Mouse (Mus musculus): ENCODE measurements at regions not wholly inside any gene's neighbourhood (a gene's known extent, or its start where the extent isn't known, plus 50 kb on each side); places are given as distances from the start of the nearest gene placed in this dataset.

- Histone ChIP-seq H3K4me3 (replicated peaks) (no peak overlapping the region), H3K4me1 (peaks cover 3% of the 10 kb centered on the region; the same call in 1 of the 2 replicates), H3K4me2 (no peak overlapping the region), H3K9me3 (replicated peaks) (no peaks in the 10 kb centered on the region), H3K9ac (no peak overlapping the region), H3K27ac (no peak overlapping the region), H3K27me3 (no peaks in the 10 kb centered on the region), H3K36me3 (no peaks in the 10 kb centered on the region)
- 85% methylated on average over 6 of the region's 6 CpGs for WGBS
- no peak for ATAC-seq (replicated peaks; ENCODE audit: low FRiP score)
These were observed 630.9 kb upstream of the Pkn2 start for GRCm38 (mm10) chr3:143512517-143513249.

- no peak for ATAC-seq (replicated peaks; ENCODE audit: low FRiP score)
- H3K27ac ChIP-seq, result 0 out of 2 replicates have a peak overlapping the region, but pooled peaks have one; percentile 13
- WGBS, result 63% methylated on average over 5 of the region's 5 CpGs
These were observed 627.7 kb upstream of the Pkn2 start for GRCm38 (mm10) chr3:143509531-143509930.

GRCm38 (mm10) chr3:143508280-143508679, 626.5 kb upstream of the Pkn2 start:
- peaks cover 3% of the 10 kb centered on the region; the same call in 1 of the 2 replicates for H3K4me1 ChIP-seq
- H3K4me2 ChIP-seq, result no peak overlapping the region
- no peaks in the 10 kb centered on the region for H3K36me3 ChIP-seq
- ATAC-seq (replicated peaks; ENCODE audit: low FRiP score), result no peak
- 62% methylated on average over 1 of the region's 1 CpGs for WGBS
- H3K9me3 ChIP-seq (replicated peaks), result no peaks in the 10 kb centered on the region
- H3K9ac ChIP-seq, result no peak overlapping the region
- no peak overlapping the region for H3K4me3 ChIP-seq (replicated peaks)
- no peak overlapping the region for H3K27ac ChIP-seq
- no peaks in the 10 kb centered on the region for H3K27me3 ChIP-seq

More at GRCm38 (mm10) chr3:143509531-143509930, 627.7 kb upstream of the Pkn2 start:
- H3K4me1 ChIP-seq, result peaks cover 3% of the 10 kb centered on the region; the same call in 1 of the 2 replicates
- no peaks in the 10 kb centered on the region for H3K9me3 ChIP-seq (replicated peaks)
- no peak overlapping the region for H3K4me3 ChIP-seq (replicated peaks)
- no peaks in the 10 kb centered on the region for H3K27me3 ChIP-seq
- no peak overlapping the region for H3K9ac ChIP-seq
- H3K36me3 ChIP-seq, result no peaks in the 10 kb centered on the region
- H3K4me2 ChIP-seq, result no peak overlapping the region

- Histone ChIP-seq H3K9ac (no peak overlapping the region), H3K4me1 (no peaks in the 10 kb centered on the region), H3K36me3 (no peaks in the 10 kb centered on the region), H3K4me2 (no peak overlapping the region), H3K9me3 (replicated peaks) (no peaks in the 10 kb centered on the region), H3K4me3 (replicated peaks) (no peak overlapping the region), H3K27me3 (no peaks in the 10 kb centered on the region), H3K27ac (no peak overlapping the region)
- 54% methylated on average over 2 of the region's 2 CpGs for WGBS
- ATAC-seq (replicated peaks; ENCODE audit: low FRiP score), result no peak
These were observed 619.2 kb upstream of the Pkn2 start for GRCm38 (mm10) chr3:143501017-143501416.

- 32% methylated on average over 4 of the region's 4 CpGs for WGBS
- H3K9ac ChIP-seq, result no peak overlapping the region
- no peak overlapping the region for H3K4me3 ChIP-seq (replicated peaks)
- H3K4me2 ChIP-seq, result no peak overlapping the region
- no peaks in the 10 kb centered on the region for H3K27me3 ChIP-seq
- H3K27ac ChIP-seq, result no peak overlapping the region
- no peaks in the 10 kb centered on the region for H3K4me1 ChIP-seq
- no peak for ATAC-seq (replicated peaks; ENCODE audit: low FRiP score)
- H3K36me3 ChIP-seq, result no peaks in the 10 kb centered on the region
- no peaks in the 10 kb centered on the region for H3K9me3 ChIP-seq (replicated peaks)
These were observed 613.6 kb upstream of the Pkn2 start for GRCm38 (mm10) chr3:143495389-143495788.

- no peaks in the 10 kb centered on the region for H3K36me3 ChIP-seq
- H3K27me3 ChIP-seq, result no peaks in the 10 kb centered on the region
- H3K9ac ChIP-seq, result no peak overlapping the region
- no peaks in the 10 kb centered on the region for H3K9me3 ChIP-seq (replicated peaks)
- H3K4me2 ChIP-seq, result no peak overlapping the region
- no peaks in the 10 kb centered on the region for H3K4me1 ChIP-seq
- 58% methylated on average over 8 of the region's 8 CpGs for WGBS
- no peak for ATAC-seq (replicated peaks; ENCODE audit: low FRiP score)
- H3K4me3 ChIP-seq (replicated peaks), result no peak overlapping the region
- no peak overlapping the region for H3K27ac ChIP-seq
These were observed 596.3 kb upstream of the Pkn2 start for GRCm38 (mm10) chr3:143477916-143478610.

GRCm38 (mm10) chr3:143475461-143475860, 593.7 kb upstream of the Pkn2 start:
- H3K27ac ChIP-seq, result no peak overlapping the region
- H3K27me3 ChIP-seq, result no peaks in the 10 kb centered on the region
- H3K4me3 ChIP-seq (replicated peaks), result no peak overlapping the region
- no peak overlapping the region for H3K4me2 ChIP-seq
- 55% methylated on average over 5 of the region's 5 CpGs for WGBS
- H3K36me3 ChIP-seq, result no peaks in the 10 kb centered on the region
- no peaks in the 10 kb centered on the region for H3K9me3 ChIP-seq (replicated peaks)
- no peaks in the 10 kb centered on the region for H3K4me1 ChIP-seq
- H3K9ac ChIP-seq, result no peak overlapping the region
- no peak for ATAC-seq (replicated peaks; ENCODE audit: low FRiP score)

GRCm38 (mm10) chr3:143447005-143447709, 565.4 kb upstream of the Pkn2 start:
- H3K9me3 ChIP-seq (replicated peaks), result no peaks in the 10 kb centered on the region
- no peaks in the 10 kb centered on the region for H3K27me3 ChIP-seq
- no peak overlapping the region for H3K4me2 ChIP-seq
- H3K9ac ChIP-seq, result no peak overlapping the region
- H3K27ac ChIP-seq, result no peak overlapping the region
- no peak overlapping the region for H3K4me3 ChIP-seq (replicated peaks)
- 52% methylated on average over 7 of the region's 7 CpGs for WGBS
- no peaks in the 10 kb centered on the region for H3K36me3 ChIP-seq
- ATAC-seq (replicated peaks; ENCODE audit: low FRiP score), result no peak
- H3K4me1 ChIP-seq, result no peaks in the 10 kb centered on the region

- Histone ChIP-seq H3K9me3 (replicated peaks) (no peaks in the 10 kb centered on the region), H3K27ac (no peak overlapping the region), H3K4me3 (replicated peaks) (no peak overlapping the region), H3K27me3 (no peaks in the 10 kb centered on the region), H3K4me1 (no peaks in the 10 kb centered on the region), H3K4me2 (no peak overlapping the region), H3K36me3 (no peaks in the 10 kb centered on the region), H3K9ac (no peak overlapping the region)
- ATAC-seq (replicated peaks; ENCODE audit: low FRiP score), result no peak
- 26% methylated on average over 6 of the region's 6 CpGs for WGBS
These were observed 535.6 kb upstream of the Pkn2 start for GRCm38 (mm10) chr3:143417401-143417800.

- Histone ChIP-seq H3K27ac (no peak overlapping the region), H3K36me3 (no peaks in the 10 kb centered on the region), H3K4me2 (no peak overlapping the region), H3K9me3 (replicated peaks) (no peaks in the 10 kb centered on the region), H3K4me3 (replicated peaks) (no peak overlapping the region), H3K27me3 (no peaks in the 10 kb centered on the region), H3K9ac (no peak overlapping the region), H3K4me1 (no peaks in the 10 kb centered on the region)
- whole genome bisulfite sequencing, result 49% methylated on average over 4 of the region's 4 CpGs
- peak; percentile 74 for ATAC-seq (replicated peaks; ENCODE audit: low FRiP score)
These were observed 529.9 kb upstream of the Pkn2 start for GRCm38 (mm10) chr3:143411655-143412054.

- H3K4me1 ChIP-seq, result no peaks in the 10 kb centered on the region
- no peaks in the 10 kb centered on the region for H3K36me3 ChIP-seq
- H3K4me3 ChIP-seq (replicated peaks), result no peak overlapping the region
- ATAC-seq (replicated peaks; ENCODE audit: low FRiP score), result no peak
- no peak overlapping the region for H3K9ac ChIP-seq
- WGBS, result 82% methylated on average over 2 of the region's 2 CpGs
- H3K27me3 ChIP-seq, result no peaks in the 10 kb centered on the region
- no peak overlapping the region for H3K27ac ChIP-seq
- H3K4me2 ChIP-seq, result no peak overlapping the region
- no peaks in the 10 kb centered on the region for H3K9me3 ChIP-seq (replicated peaks)
These were observed 517.2 kb upstream of the Pkn2 start for GRCm38 (mm10) chr3:143398966-143399365.

GRCm38 (mm10) chr3:143384357-143384756, 502.6 kb upstream of the Pkn2 start:
- H3K27ac ChIP-seq, result no peak overlapping the region
- H3K4me3 ChIP-seq (replicated peaks), result no peak overlapping the region
- H3K4me2 ChIP-seq, result no peak overlapping the region
- no peaks in the 10 kb centered on the region for H3K9me3 ChIP-seq (replicated peaks)
- no peaks in the 10 kb centered on the region for H3K4me1 ChIP-seq
- H3K27me3 ChIP-seq, result no peaks in the 10 kb centered on the region
- WGBS, result 89% methylated on average over 1 of the region's 1 CpGs
- no peaks in the 10 kb centered on the region for H3K36me3 ChIP-seq
- no peak overlapping the region for H3K9ac ChIP-seq
- no peak for ATAC-seq (replicated peaks; ENCODE audit: low FRiP score)
